Comparison of ENCODE assay signal across 9 mouse cellular contexts in genomic region chr6:29031216-29031615, GRCm38 (mm10). TPM values are rescaled to one million over a fixed set of nuclear protein-coding genes. Genes with fewer than 3 reads are reported as not detected.
DNase-seq lines count a peak whose midpoint lies in the region; ATAC-seq and TF ChIP-seq lines count a peak whose summit lies in the region.
"Had no signal": no experiment of that assay in that cellular context is flagged by ENCODE, and none has a peak within 500 bp of the region (broad histone marks: within the 10 kb centered on the region; RNA-seq: fewer than 3 reads in every experiment).

No protein-coding gene starts in this region.

- no peak overlapping the region for H3K9ac ChIP-seq in heart, postnatal 0 days (replicated peaks; ENCODE audit: low read depth, low read length)

- no peaks in the 10 kb centered on the region for H3K9me3 ChIP-seq in heart, embryonic 10.5 days
- H3K9me3 ChIP-seq in heart, postnatal 0 days (replicated peaks; ENCODE audit: control insufficient read depth, low read length) = no peaks in the 10 kb centered on the region

- TF ChIP-seq CTCF in heart, postnatal 0 days (IDR thresholded peaks at IDR 0.05; ENCODE audit: low read depth) = no peak

- H3K27ac ChIP-seq in heart, embryonic 10.5 days = no peak overlapping the region
- no peak overlapping the region for H3K27ac ChIP-seq in heart, postnatal 0 days (ENCODE audit: low read depth)

- no peak for TF ChIP-seq EP300 in heart, postnatal 0 days (IDR thresholded peaks at IDR 0.05; ENCODE audit: low read depth)

- H3K4me2 ChIP-seq in heart, postnatal 0 days (ENCODE audit: low read depth, low read length) = no peak overlapping the region

- no peak overlapping the region for H3K4me3 ChIP-seq in heart, embryonic 10.5 days
- no peak overlapping the region for H3K4me3 ChIP-seq in heart, postnatal 0 days (ENCODE audit: low read depth, low read length)

- DNase-seq in heart, adult 18-20 months = peak; percentile 36 to 66
- no peak for DNase-seq in heart, embryonic 10.5 days (ENCODE audit: low spot score)
- DNase-seq in MN1 (ENCODE audit: low spot score) = peak; percentile 78
- DNase-seq in cerebellum, adult 9-11 months = peak; percentile 89
- peak; percentile 25 for DNase-seq in heart, postnatal 0 days (ENCODE audit: low spot score)
- DNase-seq in lung, postnatal 25 days (ENCODE audit: low spot score) = peak; percentile 70
- DNase-seq in spleen, adult 18-20 months = no peak
- no peak for DNase-seq in frontal cortex, adult 2 months (ENCODE audit: extremely low spot score in 1 of 2, low spot score in 1 of 2)

- H3K27me3 ChIP-seq in heart, embryonic 10.5 days (ENCODE audit: insufficient read depth, poor library complexity, severe bottlenecking) = peaks cover 18% of the 10 kb centered on the region
- H3K27me3 ChIP-seq in heart, postnatal 0 days (ENCODE audit: control insufficient read depth, insufficient read depth, low read length) = peaks cover 3% of the 10 kb centered on the region

- WGBS in heart, embryonic 10.5 days = 54% methylated on average over 6 of the region's 6 CpGs
- 25% methylated on average over 6 of the region's 6 CpGs for whole genome bisulfite sequencing in heart, postnatal 0 days

- 0 out of 2 replicates have a peak, but pooled peaks cover 2% of the 10 kb centered on the region for H3K4me1 ChIP-seq in heart, embryonic 10.5 days
- H3K4me1 ChIP-seq in heart, postnatal 0 days (ENCODE audit: control insufficient read depth, insufficient read depth) = peaks cover 9% of the 10 kb centered on the region; the same call in 1 of the 2 replicates

- H3K36me3 ChIP-seq in heart, embryonic 10.5 days = no peaks in the 10 kb centered on the region
- H3K36me3 ChIP-seq in heart, postnatal 0 days (replicated peaks; ENCODE audit: control insufficient read depth, insufficient read depth, low read length) = no peaks in the 10 kb centered on the region

- ATAC-seq in heart, postnatal 0 days (ENCODE audit: insufficient read depth, low read depth) = peak; percentile 68

RNA-seq across cellular contexts. Expression of gene Lep, which starts 28.8 kb away (rescaled TPM):
- total RNA-seq in heart, adult 18-20 months (2021) = under 1 TPM; 0.10 to 0.97 TPM
- polyA plus RNA-seq in heart, embryonic 10.5 days (2016; fragmentation: Nextera tagmentation; extraction: Ambion mirVana) = not detected in 2 replicates
- total RNA-seq in heart, postnatal 0 days (2014; rRNA removed; ENCODE audit: low replicate concordance) = not detected in 2 replicates
- polyA plus RNA-seq in heart, postnatal 0 days (2015; fragmentation: Nextera tagmentation; extraction: Ambion mirVana) = not detected in 2 replicates
- not detected in 2 replicates for polyA plus RNA-seq in frontal cortex, adult 2 months (2012; rRNA removed)
- polyA plus RNA-seq: limb, embryonic 11.5 days had no signal

Comparison
In these comparisons a context has a peak if more than half of its experiments do, and no peak if none do; other contexts are left out.
1. DNase-seq: peak in heart, adult 18-20 months (2 of 2), MN1 (single experiment), cerebellum, adult 9-11 months (single experiment), heart, postnatal 0 days (single experiment) and lung, postnatal 25 days (single experiment); none in heart, embryonic 10.5 days (single experiment), spleen, adult 18-20 months (0 of 2) and frontal cortex, adult 2 months (0 of 2).